ENCODE assay signal across 17 mouse cellular contexts in genomic region chr15:77755132-77755531, GRCm38 (mm10). TPM values are rescaled to one million over a fixed set of nuclear protein-coding genes. Genes with fewer than 3 reads are reported as not detected.
A peak's percentile ranks its signal among the peaks of the same experiment; 100 is the strongest.
DNase-seq lines count a peak whose midpoint lies in the region; ATAC-seq and TF ChIP-seq lines count a peak whose summit lies in the region.
"Had no signal": no experiment of that assay in that cellular context is flagged by ENCODE, and none has a peak within 500 bp of the region (broad histone marks: within the 10 kb centered on the region; RNA-seq: fewer than 3 reads in every experiment).

No protein-coding gene starts in this region.

- peak overlapping the region; percentile 60 for H3K4me3 ChIP-seq in liver, postnatal 0 days (ENCODE audit: low read depth, low read length)
- H3K4me3 ChIP-seq: forebrain, embryonic 10.5 days; hindbrain, embryonic 10.5 days; midbrain, embryonic 13.5 days had no signal

- H3K36me3 ChIP-seq in liver, postnatal 0 days (replicated peaks; ENCODE audit: insufficient read depth, low read length) = peaks cover 17% of the 10 kb centered on the region

- peak overlapping the region; percentile 88 for H3K27ac ChIP-seq in liver, postnatal 0 days (ENCODE audit: low read depth)
- H3K27ac ChIP-seq: forebrain, embryonic 10.5 days; hindbrain, embryonic 10.5 days; midbrain, embryonic 13.5 days had no signal

- no CpG with 5 or more reads among the region's 2 CpGs for WGBS in liver, postnatal 0 days (ENCODE audit: insufficient replicate concordance)

- peak overlapping the region; percentile 72 for H3K4me2 ChIP-seq in liver, postnatal 0 days (ENCODE audit: low read depth, low read length)
- H3K4me2 ChIP-seq: midbrain, embryonic 13.5 days had no signal

- intact Hi-C loops in left cerebral cortex, postnatal 36 days (cut with DNase I) = no loop called here

- H3K4me1 ChIP-seq in liver, postnatal 0 days (ENCODE audit: insufficient read depth) = peaks cover 14% of the 10 kb centered on the region
- H3K4me1 ChIP-seq: midbrain, embryonic 13.5 days had no signal

- H3K27me3 ChIP-seq in liver, postnatal 0 days (ENCODE audit: insufficient read depth, low read length) = no peaks in the 10 kb centered on the region
- H3K27me3 ChIP-seq: midbrain, embryonic 13.5 days had no signal

- peak; percentile 95 for ATAC-seq in liver, postnatal 0 days
- ATAC-seq: midbrain, embryonic 13.5 days had no signal

- no peak for TF ChIP-seq CTCF in liver, postnatal 0 days (IDR thresholded peaks at IDR 0.05; ENCODE audit: low read depth)

- H3K9me3 ChIP-seq in liver, postnatal 0 days (ENCODE audit: low read length) = no peaks in the 10 kb centered on the region
- H3K9me3 ChIP-seq: forebrain, embryonic 10.5 days; hindbrain, embryonic 10.5 days; midbrain, embryonic 13.5 days had no signal

- H3K9ac ChIP-seq in liver, postnatal 0 days (replicated peaks) = peak overlapping the region; percentile 65
- H3K9ac ChIP-seq: midbrain, embryonic 13.5 days had no signal

- peak; percentile 2 for DNase-seq in cerebellum, adult 9-11 months
- DNase-seq in cerebellum, adult 11-12 months = no peak
- peak; percentile 3 for DNase-seq in right cerebral cortex, postnatal 14 days
- no peak for DNase-seq in right cerebral cortex, postnatal 25 days
- DNase-seq in liver, postnatal 0 days = peak; percentile 73
- DNase-seq in layer of hippocampus, adult 9-10 months (ENCODE audit: low spot score) = no peak
- no peak for DNase-seq in T-cell, adult 2 months (ENCODE audit: low spot score)
- DNase-seq in left cerebral cortex, postnatal 36 days (ENCODE audit: low spot score in 2 of 2) = no peak
- DNase-seq: adrenal gland, postnatal 10 days; kidney, adult 18-20 months; lung, adult 2 months had no signal

- no peak for TF ChIP-seq EP300 in liver, postnatal 0 days (IDR thresholded peaks at IDR 0.05; ENCODE audit: low read depth)

RNA-seq across cellular contexts. Expression of gene Apol8, which starts 1.7 kb away (rescaled TPM):
- 7.7 and 9.8 TPM in 2 replicates for polyA plus RNA-seq in liver, postnatal 0 days (2015; fragmentation: Nextera tagmentation; extraction: Ambion mirVana)
- total RNA-seq in left cerebral cortex, postnatal 36 days (2021) = 1 to 10 TPM; 4.0 TPM
- polyA plus RNA-seq: large intestine, adult 2 months; lung, adult 2 months had no signal

RNA-seq across cellular contexts. Expression of gene Apol9b, which starts 26.3 kb away (rescaled TPM):
- 0.51 and 0.78 TPM in 2 replicates for polyA plus RNA-seq in liver, postnatal 0 days (2015; fragmentation: Nextera tagmentation; extraction: Ambion mirVana)
- total RNA-seq in left cerebral cortex, postnatal 36 days (2021) = under 1 TPM in 1 of 2 experiments, not detected in 1; 0.27 TPM
- total RNA-seq: gastrocnemius, adult 18-20 months had no signal
- polyA plus RNA-seq: forebrain, embryonic 10.5 days; hindbrain, embryonic 10.5 days; midbrain, embryonic 13.5 days; neural tube, embryonic 11.5 days had no signal

RNA-seq across cellular contexts. Expression of gene Apol7e, which starts 56.5 kb away (rescaled TPM):
- polyA plus RNA-seq in liver, postnatal 0 days (2015; fragmentation: Nextera tagmentation; extraction: Ambion mirVana) = 0.12 TPM in 2 replicates
- not detected for total RNA-seq in left cerebral cortex, postnatal 36 days (2021)
- total RNA-seq: gastrocnemius, adult 18-20 months had no signal
- polyA plus RNA-seq: forebrain, embryonic 10.5 days; hindbrain, embryonic 10.5 days; midbrain, embryonic 13.5 days; neural tube, embryonic 11.5 days had no signal

Comparison
In these comparisons a context has a peak if more than half of its experiments do, and no peak if none do; other contexts are left out.
1. DNase-seq: peak in cerebellum, adult 9-11 months (single experiment), right cerebral cortex, postnatal 14 days (single experiment) and liver, postnatal 0 days (single experiment); none in cerebellum, adult 11-12 months (single experiment), right cerebral cortex, postnatal 25 days (single experiment), layer of hippocampus, adult 9-10 months (single experiment), T-cell, adult 2 months (single experiment) and left cerebral cortex, postnatal 36 days (0 of 2).